In genomic region chr2:173659057-173659925, GRCm38 (mm10) we compare ENCODE assay signal across 8 mouse cellular contexts. TPM values are rescaled to one million over a fixed set of nuclear protein-coding genes. Genes with fewer than 3 reads are reported as not detected.
DNase-seq lines count a peak whose midpoint lies in the region; ATAC-seq lines count a peak whose summit lies in the region.

Gene Rab22a (plus strand): TSS chr2:173659760.

- peak within 1 kb of the TSS; percentile 26; the same call in 1 of the 2 replicates for H3K27ac ChIP-seq in hindbrain, embryonic 14.5 days

- no peaks in the 10 kb centered on the region for H3K27me3 ChIP-seq in hindbrain, embryonic 14.5 days (ENCODE audit: control insufficient read depth, insufficient read depth, low read length)

- ATAC-seq in hindbrain, embryonic 14.5 days (ENCODE audit: low FRiP score) = peak; percentile 98

- H3K9ac ChIP-seq in hindbrain, embryonic 14.5 days = peak within 1 kb of the TSS; percentile 87

- peak within 1 kb of the TSS; percentile 92 for H3K4me2 ChIP-seq in hindbrain, embryonic 14.5 days (replicated peaks)

- peak; percentile 96 for DNase-seq in R1 (ENCODE audit: low read depth, low spot score)
- peak; percentile 98 to 99 for DNase-seq in cerebellum, postnatal 25 days
- peak; percentile 86 to 95 for DNase-seq in frontal cortex, postnatal 25 days (ENCODE audit: low spot score in 2 of 2)
- DNase-seq in hindbrain, embryonic 14.5 days (ENCODE audit: low spot score) = peak; percentile 99
- DNase-seq in layer of hippocampus, postnatal 36 days = peak; percentile 95 to 97
- peak; percentile 97 for DNase-seq in lung, postnatal 36 days
- peak; percentile 99 for DNase-seq in retina, postnatal 1 day
- peak; percentile 93 to 96 for DNase-seq in urinary bladder, adult 18-20 months (ENCODE audit: low spot score in 2 of 2)

- H3K4me1 ChIP-seq in hindbrain, embryonic 14.5 days (replicated peaks; ENCODE audit: control insufficient read depth, insufficient read depth, low read length) = peaks cover 19% of the 10 kb centered on the region

- H3K36me3 ChIP-seq in hindbrain, embryonic 14.5 days (replicated peaks; ENCODE audit: control insufficient read depth, insufficient read depth) = peaks cover 21% of the 10 kb centered on the region

- WGBS in hindbrain, embryonic 14.5 days = 1% methylated on average over 49 of the region's 55 CpGs

- H3K4me3 ChIP-seq in hindbrain, embryonic 14.5 days (replicated peaks; ENCODE audit: low read length) = peak within 1 kb of the TSS; percentile 89

- no peaks in the 10 kb centered on the region for H3K9me3 ChIP-seq in hindbrain, embryonic 14.5 days (ENCODE audit: control insufficient read depth, low read length)

RNA-seq across cellular contexts. Expression of gene Rab22a, which starts in this region (rescaled TPM):
- 38.0 and 43.7 TPM in 2 replicates for polyA plus RNA-seq in hindbrain, embryonic 14.5 days (2014; fragmentation: Nextera tagmentation; extraction: Ambion mirVana)
- 10 to 100 TPM; 27.1 to 27.8 TPM for total RNA-seq in layer of hippocampus, postnatal 36 days (2021)

Comparison
In these comparisons a context has a peak if more than half of its experiments do, and no peak if none do; other contexts are left out.
1. Peak in every context shown above with its lines: DNase-seq, ATAC-seq, H3K4me3 ChIP-seq and H3K27ac ChIP-seq.